ENCODE assay signal across 8 mouse cellular contexts in the genomic region with DNA sequence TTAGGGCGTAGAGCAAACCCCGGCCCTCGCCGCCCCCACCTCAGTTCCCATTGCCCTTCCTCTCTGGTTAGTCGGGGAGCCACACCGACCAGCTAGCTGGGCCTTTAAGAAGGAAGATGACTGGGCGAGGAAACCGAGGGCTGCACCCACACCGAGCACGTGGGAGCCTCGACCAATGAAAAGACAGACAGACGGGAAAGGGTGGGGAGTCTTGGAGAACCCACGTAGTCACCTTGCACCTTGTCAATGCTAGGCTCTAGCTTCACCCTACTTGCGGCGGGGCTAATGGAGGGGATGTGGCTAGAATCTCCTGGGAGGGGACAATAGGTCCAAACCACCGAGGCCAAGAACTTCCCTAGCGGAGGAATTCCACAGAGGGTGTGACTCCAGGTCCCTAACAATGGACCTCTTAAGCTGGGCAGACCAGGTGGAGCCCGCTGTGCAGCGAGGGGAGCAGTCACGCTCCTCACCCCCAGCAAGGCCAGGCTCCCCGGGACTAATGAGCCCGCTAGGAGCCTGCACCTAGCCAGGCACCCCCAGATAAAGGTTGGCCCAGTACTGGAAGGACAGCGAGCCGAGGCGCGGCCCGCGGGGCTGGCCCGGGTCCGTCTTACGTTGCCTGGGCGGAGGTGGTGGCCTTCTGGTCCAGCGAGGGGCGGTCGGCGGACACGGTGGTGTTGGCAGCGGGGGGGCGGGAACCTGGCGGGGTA. TPM values are rescaled to one million over a fixed set of nuclear protein-coding genes. Genes with fewer than 3 reads are reported as not detected.
DNase-seq lines count a peak whose midpoint lies in the region; ATAC-seq lines count a peak whose summit lies in the region.

No protein-coding gene starts in this region.

- peak overlapping the region; percentile 76 for H3K9ac ChIP-seq in embryonic facial prominence, embryonic 13.5 days
- peak overlapping the region; percentile 83 for H3K9ac ChIP-seq in midbrain, embryonic 12.5 days (replicated peaks)

- H3K9me3 ChIP-seq in embryonic facial prominence, embryonic 13.5 days = no peaks in the 10 kb centered on the region
- no peaks in the 10 kb centered on the region for H3K9me3 ChIP-seq in limb, embryonic 10.5 days (replicated peaks)
- no peaks in the 10 kb centered on the region for H3K9me3 ChIP-seq in midbrain, embryonic 12.5 days

- peaks cover 39% of the 10 kb centered on the region for H3K4me1 ChIP-seq in embryonic facial prominence, embryonic 13.5 days
- H3K4me1 ChIP-seq in limb, embryonic 10.5 days = peaks cover 71% of the 10 kb centered on the region
- peaks cover 43% of the 10 kb centered on the region for H3K4me1 ChIP-seq in midbrain, embryonic 12.5 days

- under 1% methylated on average over 40 of the region's 40 CpGs for WGBS in embryonic facial prominence, embryonic 13.5 days
- under 1% methylated on average over 39 of the region's 40 CpGs for WGBS in limb, embryonic 10.5 days
- under 1% methylated on average over 40 of the region's 40 CpGs for WGBS in midbrain, embryonic 12.5 days

- H3K36me3 ChIP-seq in embryonic facial prominence, embryonic 13.5 days = peaks cover 35% of the 10 kb centered on the region
- peaks cover 24% of the 10 kb centered on the region for H3K36me3 ChIP-seq in limb, embryonic 10.5 days
- H3K36me3 ChIP-seq in midbrain, embryonic 12.5 days = peaks cover 42% of the 10 kb centered on the region

- H3K27ac ChIP-seq in embryonic facial prominence, embryonic 13.5 days = peak overlapping the region; percentile 89
- peak overlapping the region; percentile 86 for H3K27ac ChIP-seq in limb, embryonic 10.5 days
- peak overlapping the region; percentile 71 for H3K27ac ChIP-seq in midbrain, embryonic 12.5 days (replicated peaks)

- peak; percentile 78 for ATAC-seq in embryonic facial prominence, embryonic 13.5 days (ENCODE audit: insufficient number of reproducible peaks, insufficient read depth, low FRiP score, low TSS enrichment, low read depth)
- ATAC-seq in midbrain, embryonic 12.5 days (ENCODE audit: low FRiP score, low read depth) = peak; percentile 38

- peak overlapping the region; percentile 64 for H3K4me3 ChIP-seq in embryonic facial prominence, embryonic 13.5 days
- H3K4me3 ChIP-seq in limb, embryonic 10.5 days = peak overlapping the region; percentile 73
- H3K4me3 ChIP-seq in midbrain, embryonic 12.5 days = peak overlapping the region; percentile 66

- peak; percentile 89 for DNase-seq in 3T3-L1 (ENCODE audit: low read depth, low spot score)
- DNase-seq in adrenal gland, postnatal 36 days = peak; percentile 91 to 94
- DNase-seq in heart, adult 11 months = peak; percentile 99
- DNase-seq in kidney, adult 18-20 months = peak; percentile 90
- peak; percentile 82 for DNase-seq in limb, embryonic 10.5 days (ENCODE audit: low spot score)
- DNase-seq in spleen, adult 18-20 months = peak; percentile 75 to 81

- peaks cover 25% of the 10 kb centered on the region for H3K27me3 ChIP-seq in embryonic facial prominence, embryonic 13.5 days
- H3K27me3 ChIP-seq in limb, embryonic 10.5 days (ENCODE audit: low read depth, poor library complexity, severe bottlenecking) = peaks cover 72% of the 10 kb centered on the region
- H3K27me3 ChIP-seq in midbrain, embryonic 12.5 days = peaks cover 53% of the 10 kb centered on the region

- H3K4me2 ChIP-seq in embryonic facial prominence, embryonic 13.5 days = peak overlapping the region; percentile 99
- peak overlapping the region; percentile 94 for H3K4me2 ChIP-seq in midbrain, embryonic 12.5 days (replicated peaks)

RNA-seq across cellular contexts. Expression of a gene that starts 3.1 kb away (rescaled TPM):
- 10 to 100 TPM; 26.9 to 30.8 TPM for total RNA-seq in adrenal gland, postnatal 36 days (2021)
- polyA plus RNA-seq in embryonic facial prominence, embryonic 13.5 days (2015; fragmentation: Nextera tagmentation; extraction: Ambion mirVana) = 23.3 and 25.0 TPM in 2 replicates
- 9.4 and 13.3 TPM in 2 replicates for polyA plus RNA-seq in limb, embryonic 10.5 days (2016; fragmentation: Nextera tagmentation; extraction: Ambion mirVana)
- polyA plus RNA-seq in midbrain, embryonic 12.5 days (2016; fragmentation: Nextera tagmentation; extraction: Ambion mirVana) = 49.8 and 50.9 TPM in 2 replicates

RNA-seq across cellular contexts. Expression of a gene that starts 10.9 kb away (rescaled TPM):
- total RNA-seq in adrenal gland, postnatal 36 days (2021) = under 1 TPM in 1 of 2 experiments, not detected in 1; 0.17 TPM
- polyA plus RNA-seq in embryonic facial prominence, embryonic 13.5 days (2015; fragmentation: Nextera tagmentation; extraction: Ambion mirVana) = not detected in 2 replicates
- 0.09 TPM in 1 of 2 replicates, not detected in the other for polyA plus RNA-seq in limb, embryonic 10.5 days (2016; fragmentation: Nextera tagmentation; extraction: Ambion mirVana)
- 0.13 TPM in 1 of 2 replicates, not detected in the other for polyA plus RNA-seq in midbrain, embryonic 12.5 days (2016; fragmentation: Nextera tagmentation; extraction: Ambion mirVana)

RNA-seq across cellular contexts. Expression of a gene that starts 11.7 kb away (rescaled TPM):
- 100 to 1,000 TPM; 353 to 497 TPM for total RNA-seq in adrenal gland, postnatal 36 days (2021)
- polyA plus RNA-seq in embryonic facial prominence, embryonic 13.5 days (2015; fragmentation: Nextera tagmentation; extraction: Ambion mirVana) = 193 and 231 TPM in 2 replicates
- 361 and 405 TPM in 2 replicates for polyA plus RNA-seq in limb, embryonic 10.5 days (2016; fragmentation: Nextera tagmentation; extraction: Ambion mirVana)
- 307 and 361 TPM in 2 replicates for polyA plus RNA-seq in midbrain, embryonic 12.5 days (2016; fragmentation: Nextera tagmentation; extraction: Ambion mirVana)

RNA-seq across cellular contexts. Expression of a gene that starts 45.9 kb away (rescaled TPM):
- total RNA-seq in adrenal gland, postnatal 36 days (2021) = not detected
- polyA plus RNA-seq in embryonic facial prominence, embryonic 13.5 days (2015; fragmentation: Nextera tagmentation; extraction: Ambion mirVana) = 2.0 TPM in 1 of 2 replicates, not detected in the other
- polyA plus RNA-seq in limb, embryonic 10.5 days (2016; fragmentation: Nextera tagmentation; extraction: Ambion mirVana) = 3.6 and 4.4 TPM in 2 replicates
- polyA plus RNA-seq in midbrain, embryonic 12.5 days (2016; fragmentation: Nextera tagmentation; extraction: Ambion mirVana) = 0.26 and 0.33 TPM in 2 replicates

Comparison
In these comparisons a context has a peak if more than half of its experiments do, and no peak if none do; other contexts are left out.
1. Peak in every context shown above with its lines: DNase-seq, ATAC-seq, H3K4me3 ChIP-seq and H3K27ac ChIP-seq.